Mouse (Mus musculus): Measurements from ENCODE around the gene Slc29a4.

DNA sequence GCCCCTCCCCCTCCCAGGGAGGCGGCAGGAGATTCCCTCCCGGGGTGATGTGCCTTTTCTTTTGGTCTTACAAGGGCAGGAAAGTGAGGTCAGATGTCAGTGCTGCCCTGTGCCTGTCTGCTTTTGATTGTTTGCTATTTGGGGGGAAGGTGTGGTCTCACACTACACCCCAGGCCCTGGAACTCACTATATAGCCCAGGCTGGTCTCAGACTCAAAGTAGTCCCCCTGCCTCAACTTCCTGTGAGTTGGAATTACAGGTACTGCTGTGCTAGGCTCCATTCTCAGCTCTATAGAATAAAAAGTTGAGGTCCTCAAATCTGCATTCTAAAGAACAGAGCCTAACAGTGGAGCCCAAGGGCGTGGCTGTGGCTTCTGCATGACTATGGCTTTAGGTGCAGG is 24.4 kb upstream of the Slc29a4 start:
- TF ChIP-seq CTCF (IDR thresholded peaks at IDR 0.05; ENCODE audit: low read depth, low read length) (no peak), POLR2A (IDR thresholded peaks at IDR 0.05; ENCODE audit: extremely low read depth, insufficient read depth, low read length) (no peak)

Data from liver, adult 2 months (tissue).